Comparison of ENCODE assay signal across 8 mouse cellular contexts in genomic region chr17:26948316-26949050, GRCm38 (mm10). TPM values are rescaled to one million over a fixed set of nuclear protein-coding genes. Genes with fewer than 3 reads are reported as not detected.
DNase-seq lines count a peak whose midpoint lies in the region; ATAC-seq and TF ChIP-seq lines count a peak whose summit lies in the region.

No protein-coding gene starts in this region.

- ATAC-seq in forebrain, embryonic 13.5 days, result no peak
- peak; percentile 9; the same call in 1 of the 2 replicates for ATAC-seq in intestine, embryonic 15.5 days
- no peak for ATAC-seq in liver, embryonic 12.5 days
- ATAC-seq in neural tube, embryonic 12.5 days (ENCODE audit: low FRiP score, low read depth), result no peak
- no peak for ATAC-seq in megakaryocyte progenitor cell, adult 5-6 weeks (replicated peaks; ENCODE audit: poor library complexity)

- H3K27me3 ChIP-seq in thymus, adult 2 months (ENCODE audit: control insufficient read depth, insufficient read depth, low read length), result peaks cover 10% of the 10 kb centered on the region; the same call in 1 of the 2 replicates
- H3K27me3 ChIP-seq in forebrain, embryonic 13.5 days, result no peaks in the 10 kb centered on the region
- no peaks in the 10 kb centered on the region for H3K27me3 ChIP-seq in intestine, embryonic 15.5 days (replicated peaks)
- peaks cover 53% of the 10 kb centered on the region for H3K27me3 ChIP-seq in liver, embryonic 12.5 days (replicated peaks)
- peaks cover 6% of the 10 kb centered on the region; the same call in 1 of the 2 replicates for H3K27me3 ChIP-seq in neural tube, embryonic 12.5 days (replicated peaks)

- TF ChIP-seq POLR2A in thymus, adult 2 months (IDR thresholded peaks at IDR 0.05; ENCODE audit: control insufficient read depth, extremely low read depth, insufficient read depth, low read length, poor library complexity), result no peak

- peak overlapping the region; percentile 35 for H3K4me3 ChIP-seq in thymus, adult 2 months (ENCODE audit: control insufficient read depth, insufficient read depth, low read length)
- H3K4me3 ChIP-seq in forebrain, embryonic 13.5 days, result peak overlapping the region; percentile 74
- peak overlapping the region; percentile 69 for H3K4me3 ChIP-seq in intestine, embryonic 15.5 days (replicated peaks)
- H3K4me3 ChIP-seq in liver, embryonic 12.5 days, result peak overlapping the region; percentile 72
- H3K4me3 ChIP-seq in neural tube, embryonic 12.5 days, result peak overlapping the region; percentile 83

- WGBS in thymus, adult 2 months, result 2% methylated on average over 68 of the region's 87 CpGs
- under 1% methylated on average over 15 of the region's 87 CpGs for WGBS in forebrain, embryonic 13.5 days
- WGBS in intestine, embryonic 15.5 days, result 1% methylated on average over 43 of the region's 87 CpGs
- under 1% methylated on average over 46 of the region's 87 CpGs for WGBS in liver, embryonic 12.5 days (ENCODE audit: insufficient replicate concordance)
- 1% methylated on average over 67 of the region's 87 CpGs for WGBS in neural tube, embryonic 12.5 days

- H3K4me1 ChIP-seq in thymus, adult 2 months (replicated peaks; ENCODE audit: control insufficient read depth, insufficient read depth, low read length), result peaks cover 30% of the 10 kb centered on the region
- H3K4me1 ChIP-seq in forebrain, embryonic 13.5 days, result peaks cover 93% of the 10 kb centered on the region
- peaks cover 61% of the 10 kb centered on the region for H3K4me1 ChIP-seq in intestine, embryonic 15.5 days (replicated peaks)
- H3K4me1 ChIP-seq in liver, embryonic 12.5 days, result peaks cover 75% of the 10 kb centered on the region
- H3K4me1 ChIP-seq in neural tube, embryonic 12.5 days, result peaks cover 82% of the 10 kb centered on the region

- TF ChIP-seq CTCF in thymus, adult 2 months (IDR thresholded peaks at IDR 0.05; ENCODE audit: borderline replicate concordance, control insufficient read depth, extremely low read depth, insufficient read depth, low read length, poor library complexity), result no peak

- H3K9me3 ChIP-seq in forebrain, embryonic 13.5 days (replicated peaks), result no peaks in the 10 kb centered on the region
- no peaks in the 10 kb centered on the region for H3K9me3 ChIP-seq in intestine, embryonic 15.5 days
- H3K9me3 ChIP-seq in liver, embryonic 12.5 days (replicated peaks), result no peaks in the 10 kb centered on the region
- no peaks in the 10 kb centered on the region for H3K9me3 ChIP-seq in neural tube, embryonic 12.5 days

- no peak overlapping the region for H3K27ac ChIP-seq in thymus, adult 2 months (ENCODE audit: control insufficient read depth, insufficient read depth, low read length)
- peak overlapping the region; percentile 90 for H3K27ac ChIP-seq in forebrain, embryonic 13.5 days
- H3K27ac ChIP-seq in intestine, embryonic 15.5 days, result peak overlapping the region; percentile 60
- H3K27ac ChIP-seq in liver, embryonic 12.5 days, result peak overlapping the region; percentile 55; the same call in 1 of the 2 replicates
- H3K27ac ChIP-seq in neural tube, embryonic 12.5 days, result peak overlapping the region; percentile 81

- peak overlapping the region; percentile 90 for H3K9ac ChIP-seq in forebrain, embryonic 13.5 days
- peak overlapping the region; percentile 71 for H3K9ac ChIP-seq in intestine, embryonic 15.5 days
- peak overlapping the region; percentile 83 for H3K9ac ChIP-seq in liver, embryonic 12.5 days
- peak overlapping the region; percentile 90 for H3K9ac ChIP-seq in neural tube, embryonic 12.5 days

- H3K4me2 ChIP-seq in forebrain, embryonic 13.5 days, result peak overlapping the region; percentile 93
- peak overlapping the region; percentile 98 for H3K4me2 ChIP-seq in intestine, embryonic 15.5 days (replicated peaks)
- H3K4me2 ChIP-seq in liver, embryonic 12.5 days, result peak overlapping the region; percentile 99
- H3K4me2 ChIP-seq in neural tube, embryonic 12.5 days (replicated peaks), result peak overlapping the region; percentile 100

- no peaks in the 10 kb centered on the region for H3K36me3 ChIP-seq in thymus, adult 2 months (ENCODE audit: control insufficient read depth, insufficient read depth, low read length)
- H3K36me3 ChIP-seq in forebrain, embryonic 13.5 days (ENCODE audit: poor library complexity, severe bottlenecking), result peaks cover 17% of the 10 kb centered on the region
- H3K36me3 ChIP-seq in intestine, embryonic 15.5 days, result no peaks in the 10 kb centered on the region
- H3K36me3 ChIP-seq in liver, embryonic 12.5 days, result no peaks in the 10 kb centered on the region
- no peaks in the 10 kb centered on the region; the same call in 1 of the 2 replicates for H3K36me3 ChIP-seq in neural tube, embryonic 12.5 days

- no peak for DNase-seq in thymus, adult 2 months
- DNase-seq in thymus, postnatal 36 days, result no peak
- DNase-seq in brain, adult 2 months (ENCODE audit: low read depth, low spot score), result peak; percentile 58

RNA-seq across cellular contexts. Expression of gene Syngap1, which starts 7.4 kb away (rescaled TPM):
- 7.6 and 7.7 TPM in 2 replicates for polyA plus RNA-seq in thymus, adult 2 months (2012; rRNA removed)
- 5.9 TPM in 2 replicates for polyA plus RNA-seq in forebrain, embryonic 13.5 days (2015; fragmentation: Nextera tagmentation; extraction: Ambion mirVana)
- polyA plus RNA-seq in intestine, embryonic 15.5 days (2015; fragmentation: Nextera tagmentation; extraction: Ambion mirVana), result 1.2 and 1.6 TPM in 2 replicates
- 0.29 and 0.36 TPM in 2 replicates for polyA plus RNA-seq in liver, embryonic 12.5 days (2016; fragmentation: Nextera tagmentation; extraction: Ambion mirVana)
- 2.6 and 3.5 TPM in 2 replicates for polyA plus RNA-seq in neural tube, embryonic 12.5 days (2016; fragmentation: Nextera tagmentation; extraction: Ambion mirVana)
- 5.3 and 11.6 TPM in 2 replicates for total RNA-seq in megakaryocyte progenitor cell, adult 5-6 weeks (2015)
- total RNA-seq in megakaryocyte progenitor cell, adult 5-6 weeks (2017), result 3.6 TPM in 2 replicates

RNA-seq across cellular contexts. Expression of gene Cuta, which starts 9.1 kb away (rescaled TPM):
- polyA plus RNA-seq in thymus, adult 2 months (2012; rRNA removed), result 235 and 251 TPM in 2 replicates
- 171 and 172 TPM in 2 replicates for polyA plus RNA-seq in forebrain, embryonic 13.5 days (2015; fragmentation: Nextera tagmentation; extraction: Ambion mirVana)
- 246 and 261 TPM in 2 replicates for polyA plus RNA-seq in intestine, embryonic 15.5 days (2015; fragmentation: Nextera tagmentation; extraction: Ambion mirVana)
- 119 and 129 TPM in 2 replicates for polyA plus RNA-seq in liver, embryonic 12.5 days (2016; fragmentation: Nextera tagmentation; extraction: Ambion mirVana)
- 151 and 153 TPM in 2 replicates for polyA plus RNA-seq in neural tube, embryonic 12.5 days (2016; fragmentation: Nextera tagmentation; extraction: Ambion mirVana)
- 181 and 216 TPM in 2 replicates for total RNA-seq in megakaryocyte progenitor cell, adult 5-6 weeks (2015)
- total RNA-seq in megakaryocyte progenitor cell, adult 5-6 weeks (2017), result 75.8 and 82.9 TPM in 2 replicates

RNA-seq across cellular contexts. Expression of gene Phf1, which starts 15.6 kb away (rescaled TPM):
- 125 and 132 TPM in 2 replicates for polyA plus RNA-seq in thymus, adult 2 months (2012; rRNA removed)
- polyA plus RNA-seq in forebrain, embryonic 13.5 days (2015; fragmentation: Nextera tagmentation; extraction: Ambion mirVana), result 8.8 and 9.5 TPM in 2 replicates
- 6.6 and 6.9 TPM in 2 replicates for polyA plus RNA-seq in intestine, embryonic 15.5 days (2015; fragmentation: Nextera tagmentation; extraction: Ambion mirVana)
- polyA plus RNA-seq in liver, embryonic 12.5 days (2016; fragmentation: Nextera tagmentation; extraction: Ambion mirVana), result 2.7 TPM in 2 replicates
- 14.5 and 15.9 TPM in 2 replicates for polyA plus RNA-seq in neural tube, embryonic 12.5 days (2016; fragmentation: Nextera tagmentation; extraction: Ambion mirVana)
- total RNA-seq in megakaryocyte progenitor cell, adult 5-6 weeks (2015), result 2.1 TPM in 2 replicates
- total RNA-seq in megakaryocyte progenitor cell, adult 5-6 weeks (2017), result 3.5 and 4.6 TPM in 2 replicates

RNA-seq across cellular contexts. Expression of gene Zbtb9, which starts 24.5 kb away (rescaled TPM):
- 54.6 and 60.7 TPM in 2 replicates for polyA plus RNA-seq in thymus, adult 2 months (2012; rRNA removed)
- 17.4 and 17.7 TPM in 2 replicates for polyA plus RNA-seq in forebrain, embryonic 13.5 days (2015; fragmentation: Nextera tagmentation; extraction: Ambion mirVana)
- 14.0 and 14.2 TPM in 2 replicates for polyA plus RNA-seq in intestine, embryonic 15.5 days (2015; fragmentation: Nextera tagmentation; extraction: Ambion mirVana)
- polyA plus RNA-seq in liver, embryonic 12.5 days (2016; fragmentation: Nextera tagmentation; extraction: Ambion mirVana), result 8.9 and 9.2 TPM in 2 replicates
- 17.6 and 19.4 TPM in 2 replicates for polyA plus RNA-seq in neural tube, embryonic 12.5 days (2016; fragmentation: Nextera tagmentation; extraction: Ambion mirVana)
- total RNA-seq in megakaryocyte progenitor cell, adult 5-6 weeks (2015), result 2.9 and 5.3 TPM in 2 replicates
- 16.3 and 22.1 TPM in 2 replicates for total RNA-seq in megakaryocyte progenitor cell, adult 5-6 weeks (2017)

RNA-seq across cellular contexts. Expression of gene Kifc5b, which starts 31.6 kb away (rescaled TPM):
- 26.0 and 30.1 TPM in 2 replicates for polyA plus RNA-seq in thymus, adult 2 months (2012; rRNA removed)
- 8.9 and 9.2 TPM in 2 replicates for polyA plus RNA-seq in forebrain, embryonic 13.5 days (2015; fragmentation: Nextera tagmentation; extraction: Ambion mirVana)
- polyA plus RNA-seq in intestine, embryonic 15.5 days (2015; fragmentation: Nextera tagmentation; extraction: Ambion mirVana), result 5.1 and 6.5 TPM in 2 replicates
- 6.6 and 8.1 TPM in 2 replicates for polyA plus RNA-seq in liver, embryonic 12.5 days (2016; fragmentation: Nextera tagmentation; extraction: Ambion mirVana)
- polyA plus RNA-seq in neural tube, embryonic 12.5 days (2016; fragmentation: Nextera tagmentation; extraction: Ambion mirVana), result 6.0 and 7.0 TPM in 2 replicates
- total RNA-seq in megakaryocyte progenitor cell, adult 5-6 weeks (2015), result 2.6 and 4.6 TPM in 2 replicates
- 13.8 and 16.0 TPM in 2 replicates for total RNA-seq in megakaryocyte progenitor cell, adult 5-6 weeks (2017)
